Mouse (Mus musculus) G1E (cell line): ENCODE results near the gene Bnip2.

ENCODE experiments used
- CTCF ChIP-seq: IDR thresholded peaks from 2 replicates; pipeline ENCODE4 v1.5.1; 2012; ENCODE audit warnings: low read depth, low read length, inconsistent platforms, mixed read lengths
- GATA1 ChIP-seq: IDR thresholded peaks from 2 replicates; pipeline ENCODE4 v1.6.1; 2012; ENCODE audit warnings: borderline replicate concordance, low read length, inconsistent platforms, mixed read lengths
- GATA2 ChIP-seq: IDR thresholded peaks from 2 replicates; pipeline ENCODE4 v1.6.1; 2012; ENCODE audit warnings: low read depth, low read length, inconsistent platforms, borderline replicate concordance
- POLR2AphosphoS5 ChIP-seq: IDR thresholded peaks from 2 replicates; pipeline ENCODE4 v1.6.1; 2012; ENCODE audit warnings: low read depth, low read length, inconsistent platforms; ENCODE audit not compliant: insufficient replicate concordance
- TAL1 ChIP-seq: conservative IDR thresholded peaks from 2 replicates; pipeline ENCODE4 v1.6.1; 2012; ENCODE audit warnings: low read depth, low read length, inconsistent platforms, mixed read lengths

GRCm38 (mm10) chr9:70052730-70053129 lies 63.5 kb downstream of the Bnip2 start:
- no peak for TF ChIP-seq GATA1
- no peak for TF ChIP-seq CTCF
- TF ChIP-seq GATA2, result no peak
- no peak for TF ChIP-seq TAL1
- no peak for TF ChIP-seq POLR2AphosphoS5
